Mouse (Mus musculus): Measurements from ENCODE around the gene Prkab1.
A peak's percentile ranks its signal among the peaks of the same experiment; 100 is the strongest.

Prkab1 gene

GRCm38 (mm10) chr5:116018196-116018595 lies 6.1 kb downstream of the Prkab1 start:
- DNase-seq (ENCODE audit: low spot score): no peak

- no peak for DNase-seq (ENCODE audit: low spot score)
Measured at GRCm38 (mm10) chr5:116017391-116017790, 6.9 kb downstream of the Prkab1 start.

GRCm38 (mm10) chr5:116016542-116016941 lies 7.8 kb downstream of the Prkab1 start:
- no peak for DNase-seq (ENCODE audit: low spot score)

- DNase-seq (ENCODE audit: low spot score): no peak
Measured at GRCm38 (mm10) chr5:116014237-116014636, 10.1 kb downstream of the Prkab1 start.

GRCm38 (mm10) chr5:116013821-116014220 lies 10.5 kb downstream of the Prkab1 start:
- DNase-seq (ENCODE audit: low spot score): no peak

GRCm38 (mm10) chr5:116012503-116012902 lies 11.8 kb downstream of the Prkab1 start:
- no peak for DNase-seq (ENCODE audit: low spot score)

- DNase-seq (ENCODE audit: low spot score): no peak
Measured at GRCm38 (mm10) chr5:116011700-116012099, 12.6 kb downstream of the Prkab1 start.

- DNase-seq (ENCODE audit: low spot score): no peak
Measured at GRCm38 (mm10) chr5:116009884-116010627, 14.3 kb downstream of the Prkab1 start.

- no peak for DNase-seq (ENCODE audit: low spot score)
Measured at GRCm38 (mm10) chr5:116009091-116009851, 15.0 kb downstream of the Prkab1 start.

GRCm38 (mm10) chr5:116007723-116008122 lies 16.6 kb downstream of the Prkab1 start:
- no peak for DNase-seq (ENCODE audit: low spot score)

- peak; percentile 75 for DNase-seq (ENCODE audit: low spot score)
Measured at GRCm38 (mm10) chr5:116006324-116007099, 17.8 kb downstream of the Prkab1 start.

GRCm38 (mm10) chr5:116004271-116004670 lies 20.0 kb downstream of the Prkab1 start:
- no peak for DNase-seq (ENCODE audit: low spot score)

GRCm38 (mm10) chr5:116003825-116004224 lies 20.5 kb downstream of the Prkab1 start:
- no peak for DNase-seq (ENCODE audit: low spot score)

GRCm38 (mm10) chr5:116003154-116003553 lies 21.2 kb downstream of the Prkab1 start:
- no peak for DNase-seq (ENCODE audit: low spot score)

GRCm38 (mm10) chr5:115997376-115997775 lies 26.9 kb downstream of the Prkab1 start:
- DNase-seq (ENCODE audit: low spot score): no peak

GRCm38 (mm10) chr5:115994101-115994500 lies 30.2 kb downstream of the Prkab1 start:
- no peak for DNase-seq (ENCODE audit: low spot score)

- DNase-seq (ENCODE audit: low spot score): no peak
Measured at GRCm38 (mm10) chr5:115991717-115992116, 32.6 kb downstream of the Prkab1 start.

- DNase-seq (ENCODE audit: low spot score): no peak
Measured at GRCm38 (mm10) chr5:115987284-115987683, 37.0 kb downstream of the Prkab1 start.

GRCm38 (mm10) chr5:115985101-115985500 lies 39.2 kb downstream of the Prkab1 start:
- no peak for DNase-seq (ENCODE audit: low spot score)

GRCm38 (mm10) chr5:115984392-115984791 lies 39.9 kb downstream of the Prkab1 start:
- DNase-seq (ENCODE audit: low spot score): no peak

GRCm38 (mm10) chr5:115982671-115983373 lies 41.5 kb downstream of the Prkab1 start:
- DNase-seq (ENCODE audit: low spot score): peak; percentile 73

GRCm38 (mm10) chr5:115980537-115980936 lies 43.8 kb downstream of the Prkab1 start:
- no peak for DNase-seq (ENCODE audit: low spot score)
